Mouse (Mus musculus) kidney, adult 11 months (tissue): ENCODE measurements around the gene Dennd1b.

Experiments used
- DNase-seq: peaks from one replicate; pipeline ENCODE4 v3.0.0; 2022

Gene Dennd1b

DNA sequence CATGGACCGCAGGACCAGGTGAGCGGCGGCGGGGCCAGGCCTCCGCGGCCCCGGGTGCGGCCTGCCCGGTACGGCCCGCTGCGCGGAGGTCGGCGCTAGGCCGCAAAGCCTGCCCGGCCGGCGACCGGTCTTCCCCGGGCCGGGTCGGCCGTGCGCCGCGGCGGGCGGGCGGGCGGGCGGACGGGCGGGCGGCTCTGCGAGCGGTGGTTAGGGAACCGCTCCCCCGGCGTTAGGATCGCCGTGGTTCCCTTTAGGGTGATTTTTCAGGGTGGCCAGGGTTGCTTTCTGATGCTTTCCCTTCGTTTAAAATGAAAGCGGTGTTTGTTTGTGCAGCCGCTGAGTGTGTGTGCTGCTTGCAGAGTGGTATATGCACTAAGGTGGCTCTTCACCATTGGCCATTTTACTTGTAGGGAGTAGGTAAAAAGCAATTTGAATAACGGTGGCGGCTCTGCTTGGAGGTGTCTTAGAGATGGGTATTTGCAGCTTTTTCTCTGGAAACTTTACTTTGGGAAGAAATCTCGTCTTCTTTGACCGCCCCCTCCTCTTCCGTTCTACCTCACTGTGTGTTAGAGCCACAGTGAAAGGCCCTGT, 728 bp downstream of the Dennd1b start:
- peak; percentile 38 for DNase-seq

DNA sequence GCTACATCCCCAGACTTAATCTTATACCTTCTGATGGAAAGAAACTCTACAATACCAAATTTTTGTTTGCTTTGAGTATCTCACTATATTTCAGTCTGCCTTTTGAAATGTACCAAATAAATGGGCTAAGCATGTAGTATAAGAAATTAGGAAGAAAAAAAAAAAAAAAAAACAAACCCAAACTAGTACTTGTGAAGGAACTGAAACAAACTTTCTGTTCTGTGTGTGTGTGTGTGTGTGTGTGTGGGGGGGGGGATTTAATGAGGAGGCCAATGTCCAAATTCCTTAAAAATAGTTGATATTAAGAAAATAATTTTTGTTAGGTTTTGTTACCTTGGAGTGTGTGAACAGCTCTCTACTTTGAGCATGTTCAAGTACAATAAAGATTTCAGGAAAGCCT, 1.8 kb downstream of the Dennd1b start:
- no peak for DNase-seq

GRCm38 (mm10) chr1:138965511-138965910, 2.3 kb downstream of the Dennd1b start:
- DNase-seq: no peak

- DNase-seq: no peak
These were observed 4.2 kb downstream of the Dennd1b start for GRCm38 (mm10) chr1:138967450-138967849.

DNA sequence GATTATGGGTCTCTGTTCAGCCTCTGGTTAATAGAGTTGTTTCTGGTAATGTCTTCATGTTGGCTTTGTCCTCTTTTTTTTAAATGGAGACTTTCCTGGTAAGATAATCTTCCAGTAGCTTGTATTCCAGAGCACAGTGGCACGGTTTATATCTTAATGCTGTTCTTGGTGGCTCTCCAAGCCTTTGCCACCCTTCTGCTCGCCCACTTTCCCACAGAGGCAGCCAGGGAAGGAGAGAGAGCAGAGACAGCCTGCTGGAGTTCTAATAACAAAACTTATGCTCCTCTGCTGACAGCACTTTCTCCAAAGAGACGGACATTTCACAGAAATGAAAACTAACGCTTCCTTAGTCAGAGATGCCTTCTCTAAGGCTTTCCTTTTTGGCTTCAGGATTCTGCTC, 6.8 kb downstream of the Dennd1b start:
- no peak for DNase-seq

GRCm38 (mm10) chr1:138973541-138974224, 10.4 kb downstream of the Dennd1b start:
- DNase-seq: no peak

GRCm38 (mm10) chr1:138974836-138975235, 11.6 kb downstream of the Dennd1b start:
- DNase-seq: no peak

DNA sequence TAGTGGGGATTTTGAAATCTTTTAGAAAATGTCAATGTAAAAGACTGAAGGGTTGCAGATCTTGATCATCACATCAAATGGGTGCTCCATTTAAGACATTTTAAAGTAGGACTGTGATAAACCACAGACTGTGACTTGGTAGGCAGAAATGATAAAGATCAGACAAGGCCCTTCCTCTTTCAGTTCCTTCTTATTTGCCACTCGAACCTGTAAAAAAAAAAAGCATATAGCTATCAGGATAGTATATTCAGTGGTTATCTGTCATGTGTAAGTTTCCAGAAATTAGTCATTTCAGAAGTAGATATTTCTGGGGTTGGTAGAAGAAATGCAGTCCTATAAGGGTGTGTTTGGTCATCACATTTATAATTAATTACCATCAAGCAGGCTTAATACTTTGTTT, 12.7 kb downstream of the Dennd1b start:
- DNase-seq: no peak

DNA sequence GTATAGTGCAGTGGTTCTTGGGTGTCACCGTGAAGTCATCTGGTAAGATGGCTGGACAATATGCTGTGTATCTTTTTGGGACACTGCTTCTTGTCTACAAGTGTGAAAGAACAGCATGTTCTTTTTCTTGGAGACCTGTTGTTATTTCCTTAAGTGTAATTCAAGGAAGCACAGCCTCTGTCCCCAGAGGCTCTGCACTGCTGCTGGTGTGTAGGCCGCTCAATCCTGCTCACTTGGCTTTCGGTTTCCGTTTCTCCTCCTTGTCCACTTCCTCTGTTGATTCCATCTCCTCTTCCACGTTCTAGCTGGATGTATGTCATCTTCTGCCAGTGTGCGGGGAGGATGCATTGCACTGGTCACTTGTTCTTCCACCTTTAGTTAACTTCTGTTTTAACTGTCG, 19.0 kb downstream of the Dennd1b start:
- no peak for DNase-seq

- no peak for DNase-seq
These were observed 19.4 kb downstream of the Dennd1b start for GRCm38 (mm10) chr1:138982611-138983010.

DNA sequence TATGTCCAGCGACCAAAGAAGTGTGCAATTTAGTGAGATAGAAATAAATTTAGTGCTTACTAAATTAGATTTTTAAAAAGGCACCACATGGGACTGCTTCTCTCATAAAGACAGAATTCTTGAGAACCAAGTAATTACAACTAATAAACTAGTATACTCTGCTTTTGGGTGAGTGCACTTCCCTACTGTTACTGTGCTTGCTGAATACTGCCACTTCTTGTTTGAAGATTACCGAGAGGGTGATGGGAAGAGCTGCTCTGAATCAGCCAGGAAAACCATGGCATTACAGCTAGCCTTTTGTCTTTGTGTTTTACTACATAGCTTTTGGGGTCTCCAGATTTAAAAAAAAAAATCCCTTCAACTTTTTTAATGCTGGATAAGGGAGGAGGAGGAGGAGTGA, 19.8 kb downstream of the Dennd1b start:
- no peak for DNase-seq

DNA sequence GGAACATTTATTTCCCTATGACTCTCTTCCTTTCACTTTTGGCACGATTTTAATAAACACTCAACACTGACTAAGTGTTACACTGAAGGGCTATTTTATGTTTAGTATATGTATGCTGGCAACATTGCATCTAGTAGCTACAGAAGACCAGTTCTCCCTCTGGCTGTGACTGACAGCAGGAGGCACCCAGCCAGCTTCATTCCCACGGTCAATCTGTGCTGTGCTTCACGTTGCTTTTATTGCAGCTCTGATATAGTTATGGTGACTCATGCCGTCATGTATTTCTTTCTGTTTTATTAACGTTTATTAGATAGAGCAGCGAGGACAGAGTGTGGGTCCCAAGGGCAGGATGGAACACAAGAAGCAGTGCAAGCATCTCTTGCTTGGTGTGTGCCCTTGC, 20.2 kb downstream of the Dennd1b start:
- DNase-seq: no peak

GRCm38 (mm10) chr1:138984161-138984560, 20.9 kb downstream of the Dennd1b start:
- DNase-seq: no peak

GRCm38 (mm10) chr1:138992384-138993138, 29.3 kb downstream of the Dennd1b start:
- peak; percentile 32 for DNase-seq

DNA sequence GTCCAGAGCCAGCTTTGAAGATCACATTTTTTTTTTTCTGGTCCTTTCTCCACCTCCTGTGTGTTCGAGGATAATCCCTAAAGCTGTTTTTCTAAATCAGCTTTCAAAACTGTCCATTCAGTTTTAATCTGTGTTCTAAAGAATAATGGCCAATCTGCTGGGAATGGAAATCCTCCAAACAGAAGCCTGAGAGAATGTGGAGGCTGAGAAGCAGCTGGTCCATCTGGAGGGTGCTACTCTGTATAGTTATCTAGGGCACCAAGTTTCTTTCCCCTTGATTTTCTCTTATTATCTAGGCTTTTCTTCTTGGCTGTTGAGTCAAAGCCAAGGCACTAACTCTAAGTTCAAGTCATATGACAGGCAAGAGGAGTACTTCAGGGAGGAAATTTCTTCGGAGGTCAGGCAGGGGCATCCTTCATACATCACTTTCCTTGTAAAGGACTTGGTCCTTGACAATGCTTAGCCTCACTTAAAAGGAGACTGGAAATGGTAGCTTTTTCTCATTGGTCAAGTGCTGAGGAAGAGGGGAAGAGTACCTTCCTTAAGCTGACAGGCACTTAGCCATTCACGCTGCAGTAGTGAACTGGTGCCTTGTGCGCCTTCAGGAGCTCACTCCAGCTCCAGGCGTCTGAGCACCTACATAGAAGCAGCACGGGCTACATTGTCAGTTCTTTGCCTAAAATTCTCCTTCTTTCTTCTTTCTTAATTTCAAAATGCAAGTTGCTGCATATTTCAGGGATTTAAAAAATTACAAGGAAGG, 32.6 kb downstream of the Dennd1b start:
- no peak for DNase-seq

GRCm38 (mm10) chr1:138996663-138997062, 33.4 kb downstream of the Dennd1b start:
- no peak for DNase-seq

DNA sequence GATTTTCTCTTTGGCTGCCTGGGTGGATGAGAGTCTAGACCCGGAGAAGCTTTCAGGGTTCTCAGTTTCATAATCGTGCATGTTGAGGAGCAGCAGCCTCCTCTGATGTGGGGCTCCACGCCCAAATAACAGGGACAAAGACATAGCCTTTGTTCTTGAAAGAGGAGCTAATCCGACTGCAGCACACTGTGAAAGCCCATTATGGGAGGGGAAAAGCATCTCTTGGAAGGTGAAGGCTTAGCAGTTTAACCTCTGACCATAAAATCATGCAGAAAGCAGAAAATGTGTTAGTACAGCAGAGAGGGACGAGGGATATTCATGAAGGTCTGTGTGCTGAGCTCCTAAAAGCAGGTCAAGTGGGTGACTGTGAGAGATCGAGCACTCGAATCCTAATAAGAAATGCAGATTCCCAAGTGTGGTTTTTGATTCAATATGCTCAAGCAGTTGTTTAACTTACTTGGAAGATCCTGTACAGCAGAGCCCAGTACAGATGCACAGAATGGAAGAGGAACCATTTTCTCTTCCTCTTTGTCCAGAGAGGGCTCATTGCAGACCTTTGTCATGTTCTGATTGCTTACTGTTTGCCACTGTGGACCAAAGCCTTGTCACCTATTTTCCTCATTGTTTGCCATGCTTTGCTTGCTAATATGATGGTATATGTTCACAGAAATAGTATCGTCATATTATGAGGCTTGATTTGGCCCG, 37.6 kb downstream of the Dennd1b start:
- DNase-seq: no peak

DNA sequence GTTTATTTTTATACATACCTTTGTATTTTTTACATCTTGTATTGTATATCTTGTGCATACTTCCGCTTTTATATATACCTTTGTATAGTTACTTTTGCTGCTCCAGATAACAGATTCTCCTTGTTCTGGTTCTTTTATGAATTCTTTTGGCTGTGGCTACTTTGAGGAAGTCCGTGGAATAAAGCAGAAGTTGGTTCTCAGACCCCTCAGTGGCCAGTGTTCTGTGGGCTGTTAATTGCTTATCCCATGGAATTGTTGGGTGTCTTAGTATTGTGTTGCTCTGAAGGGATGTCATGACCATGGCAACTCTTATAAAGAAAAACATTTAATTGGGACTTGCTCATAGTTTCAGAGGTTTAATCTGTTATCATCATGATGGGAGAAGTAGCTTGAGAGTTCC, 40.3 kb downstream of the Dennd1b start:
- no peak for DNase-seq

- DNase-seq: no peak
These were observed 42.8 kb downstream of the Dennd1b start for GRCm38 (mm10) chr1:139006000-139006399.

GRCm38 (mm10) chr1:139007475-139007874, 44.2 kb downstream of the Dennd1b start:
- DNase-seq: no peak

GRCm38 (mm10) chr1:139015118-139015788, 52.0 kb downstream of the Dennd1b start:
- DNase-seq: no peak

DNA sequence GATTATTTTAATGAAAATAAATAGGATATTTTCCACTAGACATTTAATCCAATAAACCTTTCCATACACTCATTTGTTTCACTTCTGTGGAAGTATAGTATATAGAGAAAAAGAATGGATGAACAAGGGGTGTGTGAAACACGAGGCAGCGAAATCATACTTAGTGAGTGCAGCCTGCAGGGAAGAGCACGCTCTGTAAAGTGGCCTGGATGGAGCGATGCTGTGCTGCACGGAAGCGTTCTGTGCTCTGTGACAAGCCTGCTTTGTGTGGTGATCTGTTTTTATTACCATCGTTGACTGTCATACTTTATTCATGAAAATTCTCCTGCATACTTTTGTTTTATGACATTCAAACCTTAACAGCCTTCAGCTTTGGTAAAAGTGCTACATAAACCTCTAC, 58.1 kb downstream of the Dennd1b start:
- no peak for DNase-seq
